Mouse (Mus musculus) CH12.LX (cell line): ENCODE data around the gene Gm20441. TPM values are rescaled to one million over a fixed set of nuclear protein-coding genes. Genes with fewer than 3 reads are reported as not detected.
A peak's percentile ranks its signal among the peaks of the same experiment; 100 is the strongest.

Experiments used
- DNase-seq: peaks from one replicate; pipeline ENCODE4 v3.0.0-alpha.2; 2013; ENCODE audit errors: extremely low read depth
- H3K27ac ChIP-seq: 2 replicates; pipeline ENCODE4 v1.5.1; 2012; ENCODE audit warnings: low read depth, mild to moderate bottlenecking, control low read depth, moderate library complexity; ENCODE audit not compliant: insufficient read depth
- H3K27me3 ChIP-seq: replicated peaks from 2 replicates; pipeline ENCODE3; 2012; ENCODE audit warnings: inconsistent platforms
- H3K36me3 ChIP-seq, 2 experiments: replicated peaks in 1 of 2; 2 replicates each; pipeline versions ENCODE3 to v1.6.1; 2012; ENCODE audit warnings: inconsistent platforms in 1 of 2, low read length in 1 of 2, mild to moderate bottlenecking in 1 of 2, mixed read lengths in 1 of 2, moderate library complexity in 1 of 2; ENCODE audit not compliant: control insufficient read depth in 1 of 2, insufficient read depth in 1 of 2
- H3K4me1 ChIP-seq, 2 experiments: 2 replicates each; pipeline ENCODE4 v1.6.1; 2012; ENCODE audit warnings: inconsistent platforms in 1 of 2, moderate library complexity in 1 of 2; ENCODE audit not compliant: insufficient read depth in 2 of 2, control insufficient read depth in 1 of 2
- H3K4me2 ChIP-seq: 2 replicates; pipeline ENCODE4 v1.6.1; 2012; ENCODE audit warnings: low read depth, mild to moderate bottlenecking, control low read depth; ENCODE audit not compliant: poor library complexity, insufficient read depth, severe bottlenecking
- H3K4me3 ChIP-seq, 3 experiments: fragments of 150-350 bp in 1 of 3; sonication (generic) in 1 of 3; replicated peaks in 1 of 3; 2 replicates each; pipeline versions ENCODE3 to v1.5.1; 2011 to 2012; ENCODE audit warnings: low read depth in 2 of 3, low read length in 2 of 3, mild to moderate bottlenecking in 2 of 3, moderate library complexity in 2 of 3, control low read depth in 1 of 3, improper control_type of control experiment in 1 of 3, inconsistent platforms in 1 of 3, mixed read lengths in 1 of 3; ENCODE audit not compliant: poor library complexity in 1 of 3
- H3K79me2 ChIP-seq: replicated peaks from 2 replicates; pipeline ENCODE4 v1.6.1; 2012; ENCODE audit warnings: mild to moderate bottlenecking, moderate library complexity; ENCODE audit not compliant: control insufficient read depth, poor library complexity, insufficient read depth, severe bottlenecking; ENCODE audit errors: extremely low read depth
- H3K9ac ChIP-seq: 2 replicates; pipeline ENCODE4 v1.6.1; 2012; ENCODE audit warnings: low read depth, mild to moderate bottlenecking, control low read depth, moderate library complexity; ENCODE audit not compliant: insufficient read depth
- H3K9me3 ChIP-seq: replicated peaks from 2 replicates; pipeline ENCODE3; 2012; ENCODE audit warnings: low read length, inconsistent platforms, mixed read lengths
- CHD1 ChIP-seq: IDR thresholded peaks from 2 replicates; pipeline ENCODE4 v1.6.1; 2012; ENCODE audit warnings: low read depth, low read length, improper control_type of control experiment, inconsistent platforms
- CHD2 ChIP-seq: IDR thresholded peaks from 2 replicates; pipeline ENCODE4 v1.6.1; 2011; ENCODE audit warnings: low read length, improper control_type of control experiment
- ELF1 ChIP-seq: IDR thresholded peaks from 2 replicates; pipeline ENCODE4 v1.6.1; 2014; ENCODE audit warnings: low read depth, mild to moderate bottlenecking, inconsistent platforms, low read length, improper control_type of control experiment
- EP300 ChIP-seq: IDR thresholded peaks from 2 replicates; pipeline ENCODE4 v1.6.1; 2011; ENCODE audit warnings: low read length, improper control_type of control experiment
- ETS1 ChIP-seq: conservative IDR thresholded peaks from 2 replicates; pipeline ENCODE4 v1.6.1; 2012; ENCODE audit warnings: low read depth, mild to moderate bottlenecking, inconsistent platforms, low read length, improper control_type of control experiment, moderate library complexity
- GABPA ChIP-seq: IDR thresholded peaks from 2 replicates; pipeline ENCODE4 v1.6.1; 2012; ENCODE audit warnings: low read depth, low read length, improper control_type of control experiment, inconsistent platforms; ENCODE audit not compliant: insufficient replicate concordance
- HCFC1 ChIP-seq: IDR thresholded peaks from 2 replicates; pipeline ENCODE4 v1.6.1; 2012; ENCODE audit warnings: low read depth, mild to moderate bottlenecking, inconsistent platforms, low read length, improper control_type of control experiment
- KAT2A ChIP-seq: IDR thresholded peaks from 2 replicates; pipeline ENCODE4 v1.6.1; 2012; ENCODE audit warnings: low read length, improper control_type of control experiment, inconsistent platforms; ENCODE audit not compliant: insufficient replicate concordance
- MAFK ChIP-seq: IDR thresholded peaks from 2 replicates; pipeline ENCODE4 v1.6.1; 2011; ENCODE audit warnings: low read length, improper control_type of control experiment; ENCODE audit not compliant: insufficient replicate concordance
- MEF2A ChIP-seq: IDR thresholded peaks from 2 replicates; pipeline ENCODE4 v1.6.1; 2014; ENCODE audit warnings: low read depth, mild to moderate bottlenecking, inconsistent platforms, low read length, improper control_type of control experiment, borderline replicate concordance
- MXI1 ChIP-seq: IDR thresholded peaks from 2 replicates; pipeline ENCODE4 v1.6.1; 2011; ENCODE audit warnings: mild to moderate bottlenecking, low read depth, low read length, improper control_type of control experiment
- NELFE ChIP-seq: IDR thresholded peaks from 2 replicates; pipeline ENCODE4 v1.6.1; 2011; ENCODE audit warnings: low read depth, low read length, improper control_type of control experiment
- NRF1 ChIP-seq: IDR thresholded peaks from 2 replicates; pipeline ENCODE4 v1.6.1; 2014; ENCODE audit warnings: low read depth, mild to moderate bottlenecking, inconsistent platforms, low read length, improper control_type of control experiment, moderate library complexity
- UBTF ChIP-seq: IDR thresholded peaks from 2 replicates; pipeline ENCODE4 v1.6.1; 2012; ENCODE audit warnings: low read depth, mild to moderate bottlenecking, inconsistent platforms, low read length, improper control_type of control experiment, moderate library complexity
- ZC3H11A ChIP-seq: IDR thresholded peaks from 2 replicates; pipeline ENCODE4 v1.6.1; 2012; ENCODE audit warnings: low read depth, mild to moderate bottlenecking, inconsistent platforms, low read length, improper control_type of control experiment
- ZKSCAN1 ChIP-seq: IDR thresholded peaks from 2 replicates; pipeline ENCODE4 v1.6.1; 2012; ENCODE audit warnings: low read depth, inconsistent platforms, low read length, improper control_type of control experiment, borderline replicate concordance
- dilution Hi-C: fragments of 300-500 bp; cut with MboI; formaldehyde crosslinking; loops from 2 replicates; pipeline ENCODE4 v1.14.3; 2020; ENCODE audit warnings: low sequenced_read_pairs; ENCODE audit not compliant: extremely low pct_unique_long_range_greater_than_20kb, extremely low pct_ligation_motif_present
- in situ Hi-C: fragments of 300-500 bp; cut with MboI; formaldehyde crosslinking; loops from 3 replicates; pipeline ENCODE4 v1.14.3; 2019; ENCODE audit warnings: low sequenced_read_pairs, low pct_ligation_motif_present, low pct_unique_long_range_greater_than_20kb, mixed read lengths
- polyA plus RNA-seq: library from polyadenylated mRNA; unstranded; fragments of >175 nt; gene quantifications from 2 replicates; pipeline ENCODE4 v1.2.1, GENCODE M21; 2012; ENCODE audit warnings: low read depth; ENCODE audit not compliant: insufficient read length
- total RNA-seq, 2 experiments: library from RNA; depleted of rRNA; stranded (reverse); fragments of 300-350 nt in 1 of 2; fragments of >200 nt in 1 of 2; gene quantifications; 2 replicates each; pipeline ENCODE4 v1.2.3; 2012 to 2014

Gene Gm20441
- total and polyA plus RNA-seq, 3 experiments, result 0.68 TPM; not detected in 2

- dilution Hi-C loops (no loop called here), in situ Hi-C loops (loop anchor here (5.0 kb wide), 1 partner anchor 48 kb away; no protein-coding TSS in a partner anchor)
- peaks cover 3% of the 10 kb centered on the region; the same call in 1 of the 2 replicates for H3K79me2 ChIP-seq
- H3K27ac ChIP-seq, result no peak overlapping the region
- H3K4me1 ChIP-seq, result peaks cover 6 to 30% of the 10 kb centered on the region in 2 experiments
- H3K4me3 ChIP-seq, result peak overlapping the region; percentile 74 to 92 (median 80)
- no peak for DNase-seq
- peak overlapping the region; percentile 44 for H3K9ac ChIP-seq
- H3K36me3 ChIP-seq, result peaks cover 9 to 35% of the 10 kb centered on the region in 2 experiments
- TF ChIP-seq NELFE (no peak), MAFK (no peak), NRF1 (no peak), CHD2 (peak; percentile 33; the same call in 1 of the 2 replicates), GABPA (no peak), EP300 (no peak), ZKSCAN1 (no peak), MEF2A (no peak), MXI1 (no peak), KAT2A (no peak), ELF1 (0 out of 2 replicates have a peak, but pooled peaks have one; percentile 30)
- H3K9me3 ChIP-seq, result no peaks in the 10 kb centered on the region
- H3K4me2 ChIP-seq, result peak overlapping the region; percentile 94
- H3K27me3 ChIP-seq, result no peaks in the 10 kb centered on the region
Measured at GRCm38 (mm10) chr10:75779206-75780174, 1.3 kb downstream of the Gm20441 start.

GRCm38 (mm10) chr10:75777885-75778284, 2.9 kb downstream of the Gm20441 start:
- Histone ChIP-seq H3K4me2 (no peak overlapping the region), H3K79me2 (peaks cover 3% of the 10 kb centered on the region; the same call in 1 of the 2 replicates), H3K9me3 (no peaks in the 10 kb centered on the region), H3K27ac (no peak overlapping the region), H3K36me3 (peaks cover 7 to 39% of the 10 kb centered on the region in 2 experiments), H3K27me3 (no peaks in the 10 kb centered on the region), H3K4me3 (no peak overlapping the region), H3K9ac (no peak overlapping the region), H3K4me1 (peaks cover 6 to 38% of the 10 kb centered on the region in 2 experiments)
- no peak for DNase-seq
- in situ Hi-C loops, result no loop called here
- TF ChIP-seq ZC3H11A (no peak), HCFC1 (no peak), UBTF (no peak), NRF1 (no peak), ETS1 (no peak), MAFK (no peak), ZKSCAN1 (no peak), CHD1 (no peak), EP300 (no peak)
- dilution Hi-C loops, result no loop called here
